Mouse (Mus musculus): Measurements from ENCODE around the gene Baz2a. TPM values are rescaled to one million over a fixed set of nuclear protein-coding genes. Genes with fewer than 3 reads are reported as not detected.

The Baz2a gene
- polyA plus RNA-seq, 1 experiment from 2014 or later, result 14.0 TPM

DNA sequence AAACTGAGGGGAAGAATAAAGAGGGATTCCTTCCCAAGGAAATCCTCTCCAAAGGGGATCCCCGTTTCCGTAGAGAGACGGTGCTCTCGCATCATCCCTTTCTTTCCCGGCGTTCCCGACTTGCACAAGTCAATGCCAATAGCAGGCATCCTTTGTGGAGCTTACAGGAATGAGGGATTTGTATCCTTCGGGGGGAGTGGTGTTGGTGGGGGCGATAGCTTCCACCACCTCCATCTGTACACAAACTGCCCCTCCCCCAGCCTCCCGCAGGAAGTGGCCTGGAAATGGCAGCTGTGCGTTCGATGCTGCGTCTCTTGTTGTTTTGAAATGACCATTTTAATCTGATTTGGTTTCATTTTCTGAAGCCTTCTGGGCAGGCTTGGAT, 6.2 kb downstream of the Baz2a start:
- Histone ChIP-seq H3K9me3 (replicated peaks; ENCODE audit: control insufficient read depth, low read length) (no peaks in the 10 kb centered on the region), H3K27ac (replicated peaks; ENCODE audit: low read depth, low read length) (peak overlapping the region; percentile 10; the same call in 1 of the 2 replicates), H3K36me3 (replicated peaks; ENCODE audit: control insufficient read depth, insufficient read depth, low read depth, low read length) (no peaks in the 10 kb centered on the region), H3K4me3 (ENCODE audit: low read depth, low read length) (peak overlapping the region; percentile 93), H3K27me3 (ENCODE audit: control insufficient read depth, insufficient read depth, low read length) (no peaks in the 10 kb centered on the region), H3K9ac (replicated peaks; ENCODE audit: low read length) (peak overlapping the region; percentile 85), H3K4me1 (ENCODE audit: control insufficient read depth, insufficient read depth, low read length) (no peaks in the 10 kb centered on the region; the same call in none of the 2 replicates), H3K4me2 (ENCODE audit: low read depth, low read length) (peak overlapping the region; percentile 65)
- 0% methylated on average over 13 of the region's 13 CpGs for WGBS
- peak; percentile 57 for DNase-seq (ENCODE audit: low spot score)
- no peak for ATAC-seq (replicated peaks; ENCODE audit: insufficient number of reproducible peaks, low FRiP score, low TSS enrichment, low read depth)

DNA sequence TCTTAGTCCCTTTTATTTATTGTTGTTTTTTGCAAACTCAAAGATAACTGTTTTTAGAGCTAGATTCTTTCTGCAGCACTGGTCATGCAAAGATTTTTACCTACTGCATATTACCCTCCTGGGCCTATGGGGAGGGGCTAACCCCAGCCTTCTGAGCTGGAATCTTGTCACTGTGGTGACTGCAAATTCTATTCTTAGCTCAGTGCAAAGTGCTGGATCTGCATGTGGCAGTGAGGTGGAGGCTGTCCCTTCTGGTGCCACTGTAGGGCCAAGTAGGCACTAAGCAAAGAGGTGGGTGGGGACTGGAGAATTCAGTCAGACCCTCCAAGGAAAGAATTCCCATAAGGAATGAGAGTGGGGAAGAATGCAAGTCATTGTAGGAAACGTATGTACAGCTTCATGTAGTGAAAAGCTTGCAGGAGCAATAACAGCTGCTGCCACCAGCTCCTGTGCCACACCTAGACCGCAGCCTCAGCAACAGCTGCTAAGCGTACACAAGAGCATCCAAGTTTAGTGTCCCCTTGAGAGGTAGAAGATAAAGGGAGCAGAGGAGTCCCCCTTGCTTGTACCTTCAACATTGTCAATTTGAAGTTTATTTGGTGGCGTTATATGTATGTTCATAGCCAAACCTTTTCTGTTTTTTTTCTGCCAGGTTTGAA, 18.9 kb downstream of the Baz2a start:
- Histone ChIP-seq H3K4me2 (ENCODE audit: low read depth, low read length) (no peak overlapping the region), H3K27ac (replicated peaks; ENCODE audit: low read depth, low read length) (no peak overlapping the region), H3K36me3 (replicated peaks; ENCODE audit: control insufficient read depth, insufficient read depth, low read depth, low read length) (peaks cover 12% of the 10 kb centered on the region), H3K4me1 (ENCODE audit: control insufficient read depth, insufficient read depth, low read length) (no peaks in the 10 kb centered on the region), H3K4me3 (ENCODE audit: low read depth, low read length) (no peak overlapping the region), H3K9ac (replicated peaks; ENCODE audit: low read length) (no peak overlapping the region), H3K9me3 (replicated peaks; ENCODE audit: control insufficient read depth, low read length) (no peaks in the 10 kb centered on the region), H3K27me3 (ENCODE audit: control insufficient read depth, insufficient read depth, low read length) (no peaks in the 10 kb centered on the region)
- WGBS, result 87% methylated on average over 4 of the region's 4 CpGs
- DNase-seq (ENCODE audit: low spot score) (no peak), ATAC-seq (replicated peaks; ENCODE audit: insufficient number of reproducible peaks, low FRiP score, low TSS enrichment, low read depth) (no peak)

DNA sequence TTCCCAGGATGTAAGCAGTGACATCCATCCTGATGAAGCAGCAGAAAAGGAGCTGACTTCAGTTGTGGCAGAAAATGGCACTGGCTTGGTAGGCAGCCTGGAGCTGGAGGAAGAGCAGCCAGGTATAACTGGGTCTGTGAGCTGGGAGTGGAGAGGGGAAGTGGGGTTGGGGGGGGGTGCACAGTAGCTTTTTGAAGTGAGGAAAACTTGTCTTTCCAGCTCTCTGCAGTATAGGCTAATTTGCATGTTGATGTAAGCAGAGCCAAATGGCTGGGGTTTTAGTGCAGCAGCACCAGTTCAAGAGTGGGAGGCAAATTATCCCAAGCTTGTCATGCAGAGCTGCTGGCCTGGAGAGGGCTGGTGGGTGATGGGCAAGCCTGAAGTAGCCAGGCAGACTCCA, 19.9 kb downstream of the Baz2a start:
- H3K4me1 ChIP-seq (ENCODE audit: control insufficient read depth, insufficient read depth, low read length), result no peaks in the 10 kb centered on the region
- H3K36me3 ChIP-seq (replicated peaks; ENCODE audit: control insufficient read depth, insufficient read depth, low read depth, low read length), result peaks cover 14% of the 10 kb centered on the region
- no peaks in the 10 kb centered on the region for H3K27me3 ChIP-seq (ENCODE audit: control insufficient read depth, insufficient read depth, low read length)
- no peak overlapping the region for H3K4me2 ChIP-seq (ENCODE audit: low read depth, low read length)
- DNase-seq (ENCODE audit: low spot score) (no peak), ATAC-seq (replicated peaks; ENCODE audit: insufficient number of reproducible peaks, low FRiP score, low TSS enrichment, low read depth) (no peak)
- no peak overlapping the region for H3K27ac ChIP-seq (replicated peaks; ENCODE audit: low read depth, low read length)
- no peak overlapping the region for H3K4me3 ChIP-seq (ENCODE audit: low read depth, low read length)
- H3K9me3 ChIP-seq (replicated peaks; ENCODE audit: control insufficient read depth, low read length), result no peaks in the 10 kb centered on the region
- H3K9ac ChIP-seq (replicated peaks; ENCODE audit: low read length), result no peak overlapping the region

DNA sequence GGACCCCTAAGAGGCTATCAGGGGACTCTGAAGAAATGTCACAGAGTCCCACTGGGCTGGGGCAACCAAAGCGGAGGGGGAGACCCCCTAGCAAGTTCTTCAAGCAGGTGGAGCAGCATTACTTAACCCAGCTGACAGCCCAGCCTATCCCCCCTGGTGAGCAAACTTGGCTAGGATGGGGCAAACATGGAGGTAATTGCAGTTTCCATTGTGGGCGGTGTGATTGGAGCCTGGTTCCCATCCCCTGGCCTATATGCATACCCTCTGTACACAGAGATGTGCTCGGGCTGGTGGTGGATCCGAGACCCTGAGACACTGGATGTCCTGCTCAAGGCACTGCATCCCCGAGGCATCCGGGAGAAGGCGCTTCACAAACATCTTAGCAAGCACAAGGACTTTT, 32.5 kb downstream of the Baz2a start:
- ATAC-seq (replicated peaks; ENCODE audit: insufficient number of reproducible peaks, low FRiP score, low TSS enrichment, low read depth), result no peak

DNA sequence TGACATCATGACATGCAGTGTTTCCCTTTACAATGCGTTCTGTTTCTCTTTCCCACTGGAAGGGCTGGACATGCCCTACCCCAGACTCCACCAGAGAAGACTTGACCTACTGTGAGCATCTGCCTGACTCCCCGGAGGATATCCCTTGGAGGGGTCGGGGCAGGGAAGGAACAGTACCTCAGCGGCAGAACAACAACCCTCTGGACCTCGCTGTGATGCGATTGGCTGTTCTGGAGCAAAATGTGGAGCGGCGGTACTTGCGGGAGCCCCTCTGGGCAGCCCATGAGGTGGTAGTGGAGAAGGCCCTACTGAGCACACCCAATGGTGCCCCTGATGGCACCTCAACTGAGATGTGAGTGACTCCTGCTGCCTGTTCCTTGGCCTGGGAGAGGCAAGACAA, 33.5 kb downstream of the Baz2a start:
- peaks cover 27% of the 10 kb centered on the region for H3K36me3 ChIP-seq (replicated peaks; ENCODE audit: control insufficient read depth, insufficient read depth, low read depth, low read length)
- ATAC-seq (replicated peaks; ENCODE audit: insufficient number of reproducible peaks, low FRiP score, low TSS enrichment, low read depth), result no peak
- 94% methylated on average over 9 of the region's 9 CpGs for WGBS

More for the DNA sequence above, 32.5 kb downstream of the Baz2a start:
- H3K4me3 ChIP-seq (ENCODE audit: low read depth, low read length), result no peak overlapping the region
- no peaks in the 10 kb centered on the region for H3K27me3 ChIP-seq (ENCODE audit: control insufficient read depth, insufficient read depth, low read length)
- H3K9ac ChIP-seq (replicated peaks; ENCODE audit: low read length), result no peak overlapping the region
- peaks cover 27% of the 10 kb centered on the region for H3K36me3 ChIP-seq (replicated peaks; ENCODE audit: control insufficient read depth, insufficient read depth, low read depth, low read length)
- H3K4me2 ChIP-seq (ENCODE audit: low read depth, low read length), result no peak overlapping the region
- no peaks in the 10 kb centered on the region for H3K4me1 ChIP-seq (ENCODE audit: control insufficient read depth, insufficient read depth, low read length)
- no peak for DNase-seq (ENCODE audit: low spot score)
- 94% methylated on average over 7 of the region's 7 CpGs for WGBS
- H3K9me3 ChIP-seq (replicated peaks; ENCODE audit: control insufficient read depth, low read length), result no peaks in the 10 kb centered on the region
- no peak overlapping the region for H3K27ac ChIP-seq (replicated peaks; ENCODE audit: low read depth, low read length)

DNA sequence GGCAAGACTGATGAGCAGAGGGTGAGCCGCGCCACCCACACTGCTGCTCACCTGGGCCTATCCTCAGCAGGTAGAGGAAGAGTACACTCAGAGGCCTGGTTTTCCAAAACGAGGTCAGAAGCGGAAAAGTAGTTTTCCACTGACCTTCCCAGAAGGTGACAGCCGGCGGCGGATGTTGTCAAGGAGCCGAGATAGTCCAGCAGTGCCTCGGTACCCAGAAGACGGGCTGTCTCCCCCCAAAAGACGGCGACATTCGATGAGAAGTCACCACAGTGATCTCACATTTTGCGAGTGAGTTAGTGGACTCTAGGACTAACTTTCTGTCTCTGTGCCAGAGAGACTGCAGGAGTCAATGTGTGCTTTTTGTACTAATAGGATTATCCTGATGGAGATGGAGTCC, 34.6 kb downstream of the Baz2a start:
- Histone ChIP-seq H3K27me3 (ENCODE audit: control insufficient read depth, insufficient read depth, low read length) (no peaks in the 10 kb centered on the region), H3K36me3 (replicated peaks; ENCODE audit: control insufficient read depth, insufficient read depth, low read depth, low read length) (peaks cover 26% of the 10 kb centered on the region), H3K4me1 (ENCODE audit: control insufficient read depth, insufficient read depth, low read length) (no peaks in the 10 kb centered on the region), H3K4me3 (ENCODE audit: low read depth, low read length) (no peak overlapping the region), H3K27ac (replicated peaks; ENCODE audit: low read depth, low read length) (no peak overlapping the region), H3K4me2 (ENCODE audit: low read depth, low read length) (no peak overlapping the region), H3K9ac (replicated peaks; ENCODE audit: low read length) (no peak overlapping the region), H3K9me3 (replicated peaks; ENCODE audit: control insufficient read depth, low read length) (no peaks in the 10 kb centered on the region)
- ATAC-seq (replicated peaks; ENCODE audit: insufficient number of reproducible peaks, low FRiP score, low TSS enrichment, low read depth) (no peak), DNase-seq (ENCODE audit: low spot score) (no peak)
- WGBS, result 92% methylated on average over 14 of the region's 14 CpGs

More for the DNA sequence above, 33.5 kb downstream of the Baz2a start:
- no peak for DNase-seq (ENCODE audit: low spot score)
- Histone ChIP-seq H3K9ac (replicated peaks; ENCODE audit: low read length) (no peak overlapping the region), H3K9me3 (replicated peaks; ENCODE audit: control insufficient read depth, low read length) (no peaks in the 10 kb centered on the region), H3K27me3 (ENCODE audit: control insufficient read depth, insufficient read depth, low read length) (no peaks in the 10 kb centered on the region), H3K27ac (replicated peaks; ENCODE audit: low read depth, low read length) (no peak overlapping the region), H3K4me1 (ENCODE audit: control insufficient read depth, insufficient read depth, low read length) (no peaks in the 10 kb centered on the region), H3K4me3 (ENCODE audit: low read depth, low read length) (no peak overlapping the region), H3K4me2 (ENCODE audit: low read depth, low read length) (no peak overlapping the region)

DNA sequence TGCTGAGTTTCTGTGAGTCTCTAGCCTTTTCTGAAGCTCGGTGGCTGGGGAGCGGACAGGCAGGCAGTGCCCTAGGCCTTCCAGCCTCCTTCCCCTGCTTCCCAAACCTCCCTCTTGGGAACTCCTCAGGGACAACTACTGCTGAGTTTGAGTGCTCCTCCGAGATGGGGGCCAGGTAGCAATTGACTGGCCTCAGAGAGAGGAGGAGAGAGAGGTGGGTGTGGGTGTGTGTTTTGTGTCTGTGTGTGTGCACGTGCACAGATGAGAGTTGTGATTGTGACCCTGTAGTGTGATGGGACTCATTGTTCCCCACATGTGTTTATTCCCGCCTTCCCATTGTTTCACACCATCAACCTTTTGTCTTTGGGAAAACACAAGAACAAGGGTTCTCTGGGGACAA, 36.1 kb downstream of the Baz2a start:
- no peak overlapping the region for H3K9ac ChIP-seq (replicated peaks; ENCODE audit: low read length)
- DNase-seq (ENCODE audit: low spot score) (no peak), ATAC-seq (replicated peaks; ENCODE audit: insufficient number of reproducible peaks, low FRiP score, low TSS enrichment, low read depth) (no peak)
- no peak overlapping the region for H3K4me2 ChIP-seq (ENCODE audit: low read depth, low read length)
- H3K4me3 ChIP-seq (ENCODE audit: low read depth, low read length), result no peak overlapping the region
- peaks cover 23% of the 10 kb centered on the region for H3K36me3 ChIP-seq (replicated peaks; ENCODE audit: control insufficient read depth, insufficient read depth, low read depth, low read length)
- H3K9me3 ChIP-seq (replicated peaks; ENCODE audit: control insufficient read depth, low read length), result no peaks in the 10 kb centered on the region
- no peaks in the 10 kb centered on the region for H3K27me3 ChIP-seq (ENCODE audit: control insufficient read depth, insufficient read depth, low read length)
- no peak overlapping the region for H3K27ac ChIP-seq (replicated peaks; ENCODE audit: low read depth, low read length)
- 74% methylated on average over 5 of the region's 5 CpGs for WGBS
- no peaks in the 10 kb centered on the region for H3K4me1 ChIP-seq (ENCODE audit: control insufficient read depth, insufficient read depth, low read length)

DNA sequence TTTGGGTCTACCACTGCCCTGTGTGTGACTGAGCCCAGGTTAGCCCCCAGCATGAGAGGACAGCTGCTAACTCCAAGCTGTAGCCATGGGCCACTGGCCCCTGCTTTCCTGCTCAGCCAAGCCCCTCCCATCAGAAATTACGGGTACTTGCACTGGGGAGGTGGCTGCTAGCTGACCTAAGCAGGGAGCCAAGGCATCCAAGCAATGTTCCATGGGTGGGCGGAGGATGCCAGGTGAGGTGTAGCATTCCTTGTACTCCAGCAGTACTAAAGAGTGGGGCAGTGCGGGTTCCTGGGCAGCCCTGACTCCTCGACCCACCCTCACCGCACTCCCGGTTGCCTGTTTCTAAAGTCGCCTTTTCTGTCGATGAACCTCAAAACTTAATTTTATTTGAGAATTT, 36.8 kb downstream of the Baz2a start:
- Histone ChIP-seq H3K4me3 (ENCODE audit: low read depth, low read length) (no peak overlapping the region), H3K36me3 (replicated peaks; ENCODE audit: control insufficient read depth, insufficient read depth, low read depth, low read length) (peaks cover 23% of the 10 kb centered on the region), H3K4me1 (ENCODE audit: control insufficient read depth, insufficient read depth, low read length) (no peaks in the 10 kb centered on the region), H3K27ac (replicated peaks; ENCODE audit: low read depth, low read length) (no peak overlapping the region), H3K27me3 (ENCODE audit: control insufficient read depth, insufficient read depth, low read length) (no peaks in the 10 kb centered on the region), H3K9me3 (replicated peaks; ENCODE audit: control insufficient read depth, low read length) (no peaks in the 10 kb centered on the region), H3K4me2 (ENCODE audit: low read depth, low read length) (no peak overlapping the region), H3K9ac (replicated peaks; ENCODE audit: low read length) (no peak overlapping the region)
- ATAC-seq (replicated peaks; ENCODE audit: insufficient number of reproducible peaks, low FRiP score, low TSS enrichment, low read depth), result no peak
- no peak for DNase-seq (ENCODE audit: low spot score)
- 88% methylated on average over 8 of the region's 8 CpGs for WGBS

Data from embryonic facial prominence, embryonic 11.5 days (tissue).